Mouse (Mus musculus) yolk sac, embryonic 10.5 days (tissue): ENCODE data around the gene 1110017D15Rik.

Experiments
- DNase-seq: peaks from one replicate; pipeline ENCODE4 v3.0.0-alpha.2; 2017; ENCODE audit warnings: low spot score

Gene 1110017D15Rik

GRCm38 (mm10) chr4:41517233-41517632, at the start of gene 1110017D15Rik:
Gene 1110017D15Rik (minus strand): TSS chr4:41517333.
- DNase-seq = no peak

GRCm38 (mm10) chr4:41566123-41566522, 49.0 kb upstream of the 1110017D15Rik start:
- DNase-seq = no peak

GRCm38 (mm10) chr4:41563297-41563696, 46.2 kb upstream of the 1110017D15Rik start:
- no peak for DNase-seq

GRCm38 (mm10) chr4:41557092-41557491, 40.0 kb upstream of the 1110017D15Rik start:
- DNase-seq = no peak

GRCm38 (mm10) chr4:41556311-41556953, 39.3 kb upstream of the 1110017D15Rik start:
- DNase-seq = no peak

GRCm38 (mm10) chr4:41554994-41555663, 38.0 kb upstream of the 1110017D15Rik start:
- DNase-seq = no peak

GRCm38 (mm10) chr4:41553116-41553515, 36.0 kb upstream of the 1110017D15Rik start:
- no peak for DNase-seq

GRCm38 (mm10) chr4:41552529-41552928, 35.4 kb upstream of the 1110017D15Rik start:
- peak; percentile 62 for DNase-seq

GRCm38 (mm10) chr4:41547086-41547485, 30.0 kb upstream of the 1110017D15Rik start:
- DNase-seq = no peak

- DNase-seq = peak; percentile 51
Observed at GRCm38 (mm10) chr4:41545985-41546384, 28.9 kb upstream of the 1110017D15Rik start.

GRCm38 (mm10) chr4:41542136-41542535, 25.0 kb upstream of the 1110017D15Rik start:
- no peak for DNase-seq

GRCm38 (mm10) chr4:41534866-41535265, 17.7 kb upstream of the 1110017D15Rik start:
- DNase-seq = no peak

GRCm38 (mm10) chr4:41532420-41532819, 15.3 kb upstream of the 1110017D15Rik start:
- no peak for DNase-seq

- no peak for DNase-seq
Observed at GRCm38 (mm10) chr4:41527996-41528395, 10.9 kb upstream of the 1110017D15Rik start.

GRCm38 (mm10) chr4:41527076-41527475, 9.9 kb upstream of the 1110017D15Rik start:
- no peak for DNase-seq

- no peak for DNase-seq
Observed at GRCm38 (mm10) chr4:41526553-41526952, 9.4 kb upstream of the 1110017D15Rik start.

GRCm38 (mm10) chr4:41524829-41525228, 7.7 kb upstream of the 1110017D15Rik start:
- peak; percentile 76 for DNase-seq

- DNase-seq = no peak
Observed at GRCm38 (mm10) chr4:41523839-41524238, 6.7 kb upstream of the 1110017D15Rik start.

- no peak for DNase-seq
Observed at GRCm38 (mm10) chr4:41522788-41523187, 5.7 kb upstream of the 1110017D15Rik start.

- DNase-seq = no peak
Observed at GRCm38 (mm10) chr4:41522136-41522535, 5.0 kb upstream of the 1110017D15Rik start.

GRCm38 (mm10) chr4:41520641-41521040, 3.5 kb upstream of the 1110017D15Rik start:
- DNase-seq = no peak

- no peak for DNase-seq
Observed at GRCm38 (mm10) chr4:41519195-41519594, 2.1 kb upstream of the 1110017D15Rik start.

- DNase-seq = no peak
Observed at GRCm38 (mm10) chr4:41518349-41518748, 1.2 kb upstream of the 1110017D15Rik start.

GRCm38 (mm10) chr4:41513714-41514113, 3.4 kb downstream of the 1110017D15Rik start:
- no peak for DNase-seq
